Mouse (Mus musculus): ENCODE measurements around the gene Snx27. TPM values are rescaled to one million over a fixed set of nuclear protein-coding genes. Genes with fewer than 3 reads are reported as not detected.
A peak's percentile ranks its signal among the peaks of the same experiment; 100 is the strongest.

Gene Snx27
- polyA plus RNA-seq, 1 experiment from 2014 or later: 21.5 TPM

GRCm38 (mm10) chr3:94483790-94484439 lies 98.6 kb downstream of the Snx27 start:
- TF ChIP-seq EP300 (IDR thresholded peaks at IDR 0.05) (no peak), CTCF (IDR thresholded peaks at IDR 0.05) (no peak)
- no peak overlapping the region for H3K4me2 ChIP-seq (replicated peaks; ENCODE audit: low read depth, low read length)
- H3K9me3 ChIP-seq (ENCODE audit: low read length): no peaks in the 10 kb centered on the region
- no peaks in the 10 kb centered on the region for H3K27me3 ChIP-seq (replicated peaks; ENCODE audit: insufficient read depth, low read length)
- ATAC-seq (no peak), DNase-seq (ENCODE audit: low spot score) (no peak)
- WGBS: 25% methylated on average over 20 of the region's 20 CpGs
- no peaks in the 10 kb centered on the region for H3K36me3 ChIP-seq (ENCODE audit: insufficient read depth, low read length)
- H3K9ac ChIP-seq (replicated peaks; ENCODE audit: low read depth): no peak overlapping the region
- no peaks in the 10 kb centered on the region for H3K4me1 ChIP-seq (ENCODE audit: insufficient read depth, low read depth, low read length)
- no peak overlapping the region for H3K4me3 ChIP-seq (ENCODE audit: low read depth, low read length)
- H3K27ac ChIP-seq (ENCODE audit: low read length): no peak overlapping the region

DNA sequence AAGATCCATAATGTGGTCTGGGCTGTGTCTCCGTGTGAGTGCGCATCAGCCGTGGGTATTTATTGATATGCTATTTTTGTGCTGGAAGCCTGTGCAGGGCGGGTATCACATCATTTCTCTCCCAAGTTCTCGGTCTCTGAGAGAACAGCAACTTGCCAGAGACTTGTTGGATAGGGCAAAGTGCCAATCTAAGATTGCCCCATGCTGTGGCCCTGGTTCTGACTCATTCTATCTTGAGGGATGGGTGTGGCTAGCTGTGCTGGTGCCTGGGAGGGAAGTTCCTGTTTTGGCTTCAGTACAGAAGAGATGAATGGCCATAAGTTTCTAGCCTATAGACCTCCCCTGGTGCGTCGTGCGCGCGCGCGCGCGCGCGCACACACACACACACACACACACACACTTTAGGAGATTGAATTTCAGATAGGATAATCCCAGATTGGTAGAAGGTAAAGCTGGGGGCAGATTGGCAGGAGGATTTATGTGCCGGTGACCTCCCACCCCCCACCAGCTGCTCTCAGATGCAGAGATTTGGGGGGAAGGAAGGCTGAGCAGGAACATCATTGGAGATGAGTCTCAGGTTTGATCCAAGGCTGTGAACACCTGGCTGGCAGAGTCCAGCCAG lies 99.6 kb downstream of the Snx27 start:
- peak; percentile 53 for ATAC-seq
- Histone ChIP-seq H3K9ac (replicated peaks; ENCODE audit: low read depth) (no peak overlapping the region), H3K4me2 (replicated peaks; ENCODE audit: low read depth, low read length) (no peak overlapping the region), H3K9me3 (ENCODE audit: low read length) (no peaks in the 10 kb centered on the region), H3K27ac (ENCODE audit: low read length) (no peak overlapping the region), H3K4me3 (ENCODE audit: low read depth, low read length) (no peak overlapping the region), H3K27me3 (replicated peaks; ENCODE audit: insufficient read depth, low read length) (0 out of 2 replicates have a peak, but pooled peaks cover 5% of the 10 kb centered on the region), H3K36me3 (ENCODE audit: insufficient read depth, low read length) (no peaks in the 10 kb centered on the region), H3K4me1 (ENCODE audit: insufficient read depth, low read depth, low read length) (no peaks in the 10 kb centered on the region)
- peak; percentile 76 for DNase-seq (ENCODE audit: low spot score)
- TF ChIP-seq CTCF (IDR thresholded peaks at IDR 0.05) (no peak), EP300 (IDR thresholded peaks at IDR 0.05) (no peak)
- WGBS: 67% methylated on average over 17 of the region's 17 CpGs

DNA sequence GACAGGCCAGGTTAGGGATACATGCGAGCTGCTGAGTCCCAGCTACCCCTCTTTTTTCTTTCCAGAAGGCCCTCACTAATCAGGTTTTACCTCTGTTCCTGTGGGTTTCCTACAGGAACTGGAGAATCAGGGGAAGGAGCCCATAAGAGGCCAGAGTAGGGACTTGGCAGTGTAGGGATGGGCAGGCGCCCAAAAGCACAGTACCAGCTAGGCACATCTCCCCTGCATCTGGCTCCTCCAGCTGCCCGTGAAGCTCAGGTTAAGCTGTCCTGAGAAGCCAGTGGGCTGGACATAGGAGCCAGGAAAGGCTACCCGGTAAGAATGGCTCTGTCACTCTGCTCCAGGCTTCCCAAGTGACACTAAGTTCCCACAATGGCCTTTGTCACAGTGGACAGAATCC lies 101.1 kb downstream of the Snx27 start:
- Histone ChIP-seq H3K36me3 (ENCODE audit: insufficient read depth, low read length) (no peaks in the 10 kb centered on the region), H3K9ac (replicated peaks; ENCODE audit: low read depth) (no peak overlapping the region), H3K4me2 (replicated peaks; ENCODE audit: low read depth, low read length) (no peak overlapping the region), H3K4me1 (ENCODE audit: insufficient read depth, low read depth, low read length) (no peaks in the 10 kb centered on the region), H3K4me3 (ENCODE audit: low read depth, low read length) (no peak overlapping the region), H3K27ac (ENCODE audit: low read length) (no peak overlapping the region), H3K9me3 (ENCODE audit: low read length) (no peaks in the 10 kb centered on the region), H3K27me3 (replicated peaks; ENCODE audit: insufficient read depth, low read length) (0 out of 2 replicates have a peak, but pooled peaks cover 5% of the 10 kb centered on the region)
- TF ChIP-seq EP300 (IDR thresholded peaks at IDR 0.05): no peak
- TF ChIP-seq CTCF (IDR thresholded peaks at IDR 0.05): no peak
- ATAC-seq (no peak), DNase-seq (ENCODE audit: low spot score) (no peak)
- WGBS: 60% methylated on average over 4 of the region's 4 CpGs

- no peak within 1 kb of the TSS for H3K27ac ChIP-seq (ENCODE audit: low read length)
- ATAC-seq (no peak), DNase-seq (ENCODE audit: low spot score) (no peak)
- no peaks in the 10 kb centered on the region for H3K36me3 ChIP-seq (ENCODE audit: insufficient read depth, low read length)
- no peaks in the 10 kb centered on the region for H3K4me1 ChIP-seq (ENCODE audit: insufficient read depth, low read depth, low read length)
- 8% methylated on average over 16 of the region's 16 CpGs for WGBS
- H3K4me2 ChIP-seq (replicated peaks; ENCODE audit: low read depth, low read length): no peak within 1 kb of the TSS
- TF ChIP-seq EP300 (IDR thresholded peaks at IDR 0.05): no peak
- no peak for TF ChIP-seq CTCF (IDR thresholded peaks at IDR 0.05)
- H3K9me3 ChIP-seq (ENCODE audit: low read length): no peaks in the 10 kb centered on the region
- 0 out of 2 replicates have a peak, but pooled peaks cover 5% of the 10 kb centered on the region for H3K27me3 ChIP-seq (replicated peaks; ENCODE audit: insufficient read depth, low read length)
- H3K9ac ChIP-seq (replicated peaks; ENCODE audit: low read depth): no peak within 1 kb of the TSS
- no peak within 1 kb of the TSS for H3K4me3 ChIP-seq (ENCODE audit: low read depth, low read length)
Observed at GRCm38 (mm10) chr3:94480291-94480884, 102.1 kb downstream of the Snx27 start, which contains the start of gene Riiad1. Gene Riiad1, minus strand, starts transcription at chr3:94480341.

- Histone ChIP-seq H3K4me3 (ENCODE audit: low read depth, low read length) (no peak overlapping the region), H3K27me3 (replicated peaks; ENCODE audit: insufficient read depth, low read length) (0 out of 2 replicates have a peak, but pooled peaks cover 5% of the 10 kb centered on the region), H3K36me3 (ENCODE audit: insufficient read depth, low read length) (no peaks in the 10 kb centered on the region), H3K9me3 (ENCODE audit: low read length) (no peaks in the 10 kb centered on the region), H3K4me2 (replicated peaks; ENCODE audit: low read depth, low read length) (no peak overlapping the region), H3K4me1 (ENCODE audit: insufficient read depth, low read depth, low read length) (no peaks in the 10 kb centered on the region), H3K27ac (ENCODE audit: low read length) (no peak overlapping the region), H3K9ac (replicated peaks; ENCODE audit: low read depth) (no peak overlapping the region)
- DNase-seq (ENCODE audit: low spot score) (peak; percentile 44), ATAC-seq (no peak)
- WGBS: 7% methylated on average over 11 of the region's 11 CpGs
- TF ChIP-seq EP300 (IDR thresholded peaks at IDR 0.05) (no peak), CTCF (IDR thresholded peaks at IDR 0.05) (no peak)
Observed at GRCm38 (mm10) chr3:94479564-94479963, 103.0 kb downstream of the Snx27 start.

DNA sequence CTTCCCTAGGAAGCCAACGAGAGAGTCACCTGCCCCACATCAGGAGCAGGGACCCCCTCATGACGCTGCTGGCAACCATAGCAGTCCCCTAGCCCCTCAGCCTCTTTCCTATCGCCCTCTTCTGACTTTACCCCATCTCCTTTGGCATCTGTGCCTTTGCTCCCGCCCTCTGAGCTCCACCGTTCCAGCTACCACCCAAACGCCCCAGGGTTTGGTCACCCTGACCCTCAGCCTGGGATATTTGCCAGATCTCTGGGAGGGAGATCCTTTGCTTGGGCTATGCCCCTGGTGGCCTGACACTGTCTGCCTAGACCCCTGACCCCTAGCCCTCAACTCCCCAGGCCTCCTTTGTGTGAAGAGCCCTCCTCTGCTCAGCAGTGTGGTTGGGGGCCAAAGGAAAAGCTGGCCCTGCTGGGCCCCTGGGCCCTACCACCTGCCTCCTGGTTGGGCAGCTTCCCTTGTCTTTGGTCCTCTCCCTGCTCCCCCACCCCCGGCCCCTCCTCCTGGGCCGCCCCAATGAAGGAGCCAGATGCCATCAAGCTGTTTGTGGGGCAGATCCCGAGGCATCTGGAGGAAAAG lies 103.8 kb downstream of the Snx27 start:
- 12% methylated on average over 9 of the region's 9 CpGs for WGBS
- ATAC-seq (no peak), DNase-seq (ENCODE audit: low spot score) (no peak)
- no peak overlapping the region for H3K27ac ChIP-seq (ENCODE audit: low read length)
- H3K4me3 ChIP-seq (ENCODE audit: low read depth, low read length): no peak overlapping the region
- no peak overlapping the region for H3K9ac ChIP-seq (replicated peaks; ENCODE audit: low read depth)
- no peaks in the 10 kb centered on the region for H3K36me3 ChIP-seq (ENCODE audit: insufficient read depth, low read length)
- H3K27me3 ChIP-seq (replicated peaks; ENCODE audit: insufficient read depth, low read length): 0 out of 2 replicates have a peak, but pooled peaks cover 5% of the 10 kb centered on the region
- H3K4me1 ChIP-seq (ENCODE audit: insufficient read depth, low read depth, low read length): no peaks in the 10 kb centered on the region
- no peaks in the 10 kb centered on the region for H3K9me3 ChIP-seq (ENCODE audit: low read length)
- no peak for TF ChIP-seq EP300 (IDR thresholded peaks at IDR 0.05)
- no peak for TF ChIP-seq CTCF (IDR thresholded peaks at IDR 0.05)
- H3K4me2 ChIP-seq (replicated peaks; ENCODE audit: low read depth, low read length): no peak overlapping the region

Measured in lung, postnatal 0 days (tissue).